Mouse (Mus musculus): ENCODE measurements at regions not wholly inside any gene's neighbourhood (a gene's known extent, or its start where the extent isn't known, plus 50 kb on each side); places are given as distances from the start of the nearest gene placed in this dataset.

- ATAC-seq (ENCODE audit: insufficient number of reproducible peaks, low FRiP score, low TSS enrichment, low read depth): no peak
- WGBS: 43% methylated on average over 10 of the region's 10 CpGs
- Histone ChIP-seq H3K9me3 (no peaks in the 10 kb centered on the region), H3K27ac (peak overlapping the region; percentile 24; the same call in 1 of the 2 replicates), H3K4me2 (no peak overlapping the region), H3K4me1 (peaks cover 8% of the 10 kb centered on the region), H3K27me3 (no peaks in the 10 kb centered on the region), H3K9ac (no peak overlapping the region), H3K4me3 (no peak overlapping the region), H3K36me3 (no peaks in the 10 kb centered on the region)
These were observed 121.9 kb upstream of the Ankrd55 start for GRCm38 (mm10) chr13:112166338-112166802.

GRCm38 (mm10) chr13:112168468-112168867 is 119.8 kb upstream of the Ankrd55 start:
- no peaks in the 10 kb centered on the region for H3K9me3 ChIP-seq
- WGBS: 85% methylated on average over 3 of the region's 3 CpGs
- ATAC-seq (ENCODE audit: insufficient number of reproducible peaks, low FRiP score, low TSS enrichment, low read depth): no peak

GRCm38 (mm10) chr13:112170872-112171271 is 117.4 kb upstream of the Ankrd55 start:
- peaks cover 6% of the 10 kb centered on the region for H3K4me1 ChIP-seq
- no peaks in the 10 kb centered on the region for H3K27me3 ChIP-seq
- H3K9ac ChIP-seq: no peak overlapping the region
- no peak for ATAC-seq (ENCODE audit: insufficient number of reproducible peaks, low FRiP score, low TSS enrichment, low read depth)
- no peak overlapping the region for H3K4me3 ChIP-seq
- H3K4me2 ChIP-seq: no peak overlapping the region
- WGBS: 88% methylated on average over 3 of the region's 3 CpGs
- H3K36me3 ChIP-seq: no peaks in the 10 kb centered on the region
- no peaks in the 10 kb centered on the region for H3K9me3 ChIP-seq
- no peak overlapping the region for H3K27ac ChIP-seq

More at GRCm38 (mm10) chr13:112168468-112168867, 119.8 kb upstream of the Ankrd55 start:
- Histone ChIP-seq H3K27ac (no peak overlapping the region), H3K36me3 (no peaks in the 10 kb centered on the region), H3K4me3 (no peak overlapping the region), H3K4me1 (peaks cover 8% of the 10 kb centered on the region), H3K9ac (no peak overlapping the region), H3K4me2 (no peak overlapping the region), H3K27me3 (no peaks in the 10 kb centered on the region)

DNA sequence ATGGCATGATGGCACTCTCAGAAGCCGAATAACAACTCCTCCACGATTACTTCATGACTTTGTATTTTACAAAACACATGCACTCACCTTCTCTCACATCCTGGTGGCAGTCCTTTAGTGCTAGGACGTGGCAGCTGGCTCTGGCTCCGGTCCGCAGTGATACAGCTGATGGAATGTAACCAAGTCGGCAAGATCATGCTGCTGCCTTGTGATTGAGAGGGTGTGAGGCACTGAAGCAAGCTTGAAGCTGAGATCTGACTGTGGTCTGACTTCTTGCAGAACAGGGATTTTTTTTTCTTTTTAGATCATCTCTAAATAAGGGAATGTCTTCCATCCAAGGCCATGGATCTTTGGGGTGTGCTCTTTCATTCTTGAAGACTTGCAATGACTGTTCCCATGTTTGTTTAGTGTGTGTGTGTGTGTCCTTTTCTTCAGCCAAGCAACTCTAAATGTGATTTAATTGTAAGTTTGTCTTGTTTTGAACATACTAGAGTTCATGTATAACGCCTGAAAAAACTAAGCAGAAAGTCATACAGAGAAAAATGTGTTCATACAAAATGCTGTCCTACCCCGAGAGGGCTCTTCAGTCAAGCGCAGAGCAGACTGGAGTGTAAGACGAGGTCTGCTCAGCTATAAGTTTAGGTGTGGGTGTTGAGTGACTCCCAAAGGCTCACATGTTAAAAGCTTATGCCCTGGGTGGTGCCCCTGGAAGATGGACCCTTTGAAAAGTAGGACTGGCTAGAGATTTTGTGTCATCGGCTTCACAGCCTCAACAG is 116.1 kb upstream of the Ankrd55 start:
- Histone ChIP-seq H3K36me3 (no peaks in the 10 kb centered on the region), H3K27ac (no peak overlapping the region), H3K9me3 (no peaks in the 10 kb centered on the region), H3K4me1 (no peaks in the 10 kb centered on the region), H3K4me3 (no peak overlapping the region), H3K4me2 (no peak overlapping the region), H3K9ac (no peak overlapping the region), H3K27me3 (no peaks in the 10 kb centered on the region)
- ATAC-seq (ENCODE audit: insufficient number of reproducible peaks, low FRiP score, low TSS enrichment, low read depth): no peak
- 79% methylated on average over 11 of the region's 11 CpGs for whole genome bisulfite sequencing

DNA sequence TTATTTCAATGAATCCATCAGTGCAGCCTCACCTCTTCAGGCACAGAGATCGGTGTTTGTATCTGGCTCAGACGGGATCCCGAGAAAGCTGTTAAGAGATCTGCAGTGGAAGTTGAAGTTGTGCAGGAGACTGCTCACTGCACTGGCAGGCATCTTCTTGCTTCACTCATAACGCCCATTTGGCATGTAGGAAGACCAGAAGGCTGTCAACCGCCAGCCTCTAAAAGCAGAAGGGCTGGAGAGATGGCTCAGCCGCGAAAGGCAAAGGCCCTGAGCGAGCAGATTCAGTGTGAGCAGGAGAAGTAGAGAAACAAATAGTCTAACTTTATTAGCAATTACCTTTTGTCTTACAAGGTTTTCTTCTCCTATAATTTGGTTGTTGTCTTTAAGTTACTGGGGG is 114.3 kb upstream of the Ankrd55 start:
- H3K9ac ChIP-seq: no peak overlapping the region
- H3K4me3 ChIP-seq: no peak overlapping the region
- no peaks in the 10 kb centered on the region for H3K9me3 ChIP-seq
- no peak for ATAC-seq (ENCODE audit: insufficient number of reproducible peaks, low FRiP score, low TSS enrichment, low read depth)
- H3K27me3 ChIP-seq: no peaks in the 10 kb centered on the region
- no peak overlapping the region for H3K4me2 ChIP-seq
- H3K4me1 ChIP-seq: no peaks in the 10 kb centered on the region
- WGBS: 77% methylated on average over 8 of the region's 8 CpGs
- H3K36me3 ChIP-seq: no peaks in the 10 kb centered on the region
- no peak overlapping the region for H3K27ac ChIP-seq

DNA sequence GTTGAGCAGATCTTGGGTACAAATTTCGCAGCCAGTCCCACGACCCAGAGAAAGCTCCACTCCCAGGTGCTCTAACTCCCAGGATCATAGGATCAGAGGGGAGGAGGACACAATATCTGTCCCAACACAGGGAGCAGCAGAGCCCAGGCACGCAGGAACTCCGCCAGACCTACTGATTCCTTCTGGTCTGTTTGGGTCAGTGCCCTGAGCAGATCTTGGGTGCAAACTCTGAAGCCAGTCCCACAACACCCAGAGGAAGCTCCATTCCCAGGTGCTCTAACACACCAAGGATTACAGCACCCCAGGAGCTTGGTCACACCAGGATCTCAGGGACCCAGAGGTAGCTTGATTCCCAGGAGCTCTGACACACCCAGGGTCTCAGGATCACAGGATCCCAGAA is 110.2 kb upstream of the Ankrd55 start:
- ATAC-seq (ENCODE audit: insufficient number of reproducible peaks, low FRiP score, low TSS enrichment, low read depth): no peak
- WGBS: 93% methylated on average over 4 of the region's 4 CpGs

GRCm38 (mm10) chr13:112183996-112184395 is 104.3 kb upstream of the Ankrd55 start:
- Histone ChIP-seq H3K9ac (no peak overlapping the region), H3K9me3 (no peaks in the 10 kb centered on the region), H3K27me3 (no peaks in the 10 kb centered on the region), H3K27ac (no peak overlapping the region), H3K4me1 (no peaks in the 10 kb centered on the region), H3K4me3 (no peak overlapping the region), H3K4me2 (no peak overlapping the region), H3K36me3 (no peaks in the 10 kb centered on the region)
- 85% methylated on average over 10 of the region's 10 CpGs for WGBS
- no peak for ATAC-seq (ENCODE audit: insufficient number of reproducible peaks, low FRiP score, low TSS enrichment, low read depth)

More for the DNA sequence above, 110.2 kb upstream of the Ankrd55 start:
- Histone ChIP-seq H3K9me3 (no peaks in the 10 kb centered on the region), H3K9ac (no peak overlapping the region), H3K36me3 (no peaks in the 10 kb centered on the region), H3K27ac (no peak overlapping the region), H3K4me1 (no peaks in the 10 kb centered on the region), H3K27me3 (no peaks in the 10 kb centered on the region), H3K4me3 (no peak overlapping the region), H3K4me2 (no peak overlapping the region)

DNA sequence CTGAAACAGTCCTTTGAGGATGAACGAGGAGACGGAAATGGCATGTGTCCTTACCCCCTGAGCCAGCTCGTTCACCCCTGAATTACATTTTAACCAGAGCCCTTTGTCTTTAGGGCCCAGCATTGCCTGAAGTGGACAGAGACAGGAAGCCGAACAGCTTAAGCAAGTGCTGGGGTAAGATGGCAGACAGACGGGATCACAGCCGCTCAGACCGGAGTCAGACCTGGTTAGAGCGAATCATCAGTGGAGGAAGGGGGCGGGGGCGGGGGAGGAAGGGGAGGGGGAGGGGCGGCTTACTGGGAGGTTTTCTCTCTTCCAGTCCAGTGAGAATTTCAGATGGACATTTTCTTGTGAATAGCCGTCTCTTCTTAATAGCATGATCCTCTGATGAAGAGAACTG is 103.1 kb upstream of the Ankrd55 start:
- no peak overlapping the region for H3K4me2 ChIP-seq
- ATAC-seq (ENCODE audit: insufficient number of reproducible peaks, low FRiP score, low TSS enrichment, low read depth): no peak
- H3K27me3 ChIP-seq: no peaks in the 10 kb centered on the region
- H3K9ac ChIP-seq: no peak overlapping the region
- no peak overlapping the region for H3K27ac ChIP-seq
- 39% methylated on average over 10 of the region's 12 CpGs for WGBS
- H3K9me3 ChIP-seq: no peaks in the 10 kb centered on the region
- H3K4me1 ChIP-seq: peaks cover 3% of the 10 kb centered on the region; the same call in 1 of the 2 replicates
- no peak overlapping the region for H3K4me3 ChIP-seq
- no peaks in the 10 kb centered on the region for H3K36me3 ChIP-seq

GRCm38 (mm10) chr13:112187226-112187625 is 101.0 kb upstream of the Ankrd55 start:
- Histone ChIP-seq H3K36me3 (no peaks in the 10 kb centered on the region), H3K4me2 (no peak overlapping the region), H3K27ac (no peak overlapping the region), H3K27me3 (no peaks in the 10 kb centered on the region), H3K9ac (no peak overlapping the region), H3K4me1 (peaks cover 3% of the 10 kb centered on the region; the same call in 1 of the 2 replicates), H3K9me3 (no peaks in the 10 kb centered on the region), H3K4me3 (no peak overlapping the region)
- 27% methylated on average over 3 of the region's 3 CpGs for WGBS
- no peak for ATAC-seq (ENCODE audit: insufficient number of reproducible peaks, low FRiP score, low TSS enrichment, low read depth)

DNA sequence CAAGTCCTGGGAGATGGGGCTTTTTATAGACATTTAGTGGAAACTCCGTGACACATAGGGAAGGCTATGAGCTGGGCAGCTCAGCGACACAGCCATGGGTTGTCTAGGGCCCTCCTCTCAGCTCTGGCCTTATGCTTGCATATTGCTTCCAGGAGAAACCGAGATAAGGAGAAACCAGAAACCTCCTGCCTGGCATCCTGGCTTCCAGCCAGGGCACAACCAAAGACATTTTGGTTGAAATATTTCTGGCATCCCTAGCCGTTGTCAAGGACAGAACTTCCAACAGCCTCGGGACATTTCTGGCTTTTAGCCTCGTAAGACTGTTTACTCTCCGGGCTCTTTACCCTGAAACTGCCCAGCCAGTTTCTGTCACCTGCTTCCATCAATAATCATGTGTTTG is 99.9 kb upstream of the Ankrd55 start:
- Histone ChIP-seq H3K4me3 (no peak overlapping the region), H3K4me2 (no peak overlapping the region), H3K9me3 (no peaks in the 10 kb centered on the region), H3K36me3 (no peaks in the 10 kb centered on the region), H3K27ac (no peak overlapping the region), H3K27me3 (no peaks in the 10 kb centered on the region), H3K4me1 (peaks cover 3% of the 10 kb centered on the region; the same call in 1 of the 2 replicates), H3K9ac (no peak overlapping the region)
- 50% methylated on average over 7 of the region's 7 CpGs for WGBS
- ATAC-seq (ENCODE audit: insufficient number of reproducible peaks, low FRiP score, low TSS enrichment, low read depth): no peak

GRCm38 (mm10) chr13:112188741-112189476 is 99.3 kb upstream of the Ankrd55 start:
- 83% methylated on average over 18 of the region's 18 CpGs for WGBS
- no peak overlapping the region for H3K4me2 ChIP-seq
- no peak overlapping the region for H3K27ac ChIP-seq
- no peaks in the 10 kb centered on the region for H3K9me3 ChIP-seq
- H3K4me1 ChIP-seq: peaks cover 3% of the 10 kb centered on the region; the same call in 1 of the 2 replicates
- no peaks in the 10 kb centered on the region for H3K36me3 ChIP-seq
- ATAC-seq (ENCODE audit: insufficient number of reproducible peaks, low FRiP score, low TSS enrichment, low read depth): no peak
- H3K27me3 ChIP-seq: no peaks in the 10 kb centered on the region
- no peak overlapping the region for H3K9ac ChIP-seq
- H3K4me3 ChIP-seq: no peak overlapping the region

DNA sequence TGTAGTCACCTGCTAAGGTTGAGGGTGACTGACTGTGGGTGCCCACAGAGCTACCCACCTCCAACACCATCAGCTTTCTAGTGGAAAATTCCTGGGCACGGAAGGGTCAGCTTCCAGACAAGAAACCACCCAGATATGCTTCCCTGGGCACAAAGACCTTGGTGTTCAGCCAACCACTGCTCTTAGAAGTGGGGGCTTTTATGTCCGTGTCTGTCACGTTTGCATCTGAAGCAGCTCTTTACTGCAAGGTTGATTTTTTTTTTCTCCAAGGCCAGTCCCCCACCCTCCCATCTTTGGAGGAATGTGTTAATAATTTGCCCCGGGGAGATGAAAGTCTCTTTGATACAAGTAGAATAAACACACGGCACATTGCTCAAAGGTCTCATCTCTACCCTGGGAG is 98.6 kb upstream of the Ankrd55 start:
- WGBS: 41% methylated on average over 5 of the region's 5 CpGs
- Histone ChIP-seq H3K9ac (no peak overlapping the region), H3K4me2 (no peak overlapping the region), H3K9me3 (no peaks in the 10 kb centered on the region), H3K4me1 (peaks cover 3% of the 10 kb centered on the region; the same call in 1 of the 2 replicates), H3K36me3 (no peaks in the 10 kb centered on the region), H3K27me3 (no peaks in the 10 kb centered on the region), H3K27ac (no peak overlapping the region), H3K4me3 (no peak overlapping the region)
- no peak for ATAC-seq (ENCODE audit: insufficient number of reproducible peaks, low FRiP score, low TSS enrichment, low read depth)
